Mouse (Mus musculus) megakaryocyte progenitor cell, adult 5-6 weeks (primary cell): ENCODE data around the gene Ddx5. TPM values are rescaled to one million over a fixed set of nuclear protein-coding genes. Genes with fewer than 3 reads are reported as not detected.
"Not testable (repeated sequence)": the region's sequence is repeated elsewhere in the genome, so short reads cannot be mapped to it uniquely, and the experiment has no call there.

Source experiments
- ATAC-seq: replicated peaks from 2 replicates; pipeline ENCODE4 v1.8.0; 2016; ENCODE audit warnings: mild to moderate bottlenecking, moderate TSS enrichment, inconsistent platforms; ENCODE audit not compliant: poor library complexity
- total RNA-seq, 2 experiments: library from RNA; stranded (forward) in 1 of 2; stranded (reverse) in 1 of 2; fragments of 157-497, 149-512 nt in 1 of 2; fragments of 200-1000 nt in 1 of 2; gene quantifications; 2 replicates each; pipeline versions ENCODE4 v1.2.3 to v1.2.4; 2015 to 2017

The Ddx5 gene
- total RNA-seq (2015) (850 and 903 TPM in 2 replicates), total RNA-seq (2017) (1,040 and 1,207 TPM in 2 replicates)

- peak; percentile 68 for ATAC-seq
Measured at GRCm38 (mm10) chr11:106788775-106789459, at the start of gene Ddx5, which contains the start of gene Cep95. Gene Ddx5, minus strand, starts transcription at chr11:106789185. Gene Cep95, plus strand, starts transcription at chr11:106789252.

GRCm38 (mm10) chr11:106828079-106828478 is 39.1 kb upstream of the Ddx5 start:
- ATAC-seq = no peak

- no peak for ATAC-seq
Measured at GRCm38 (mm10) chr11:106824403-106824802, 35.4 kb upstream of the Ddx5 start.

GRCm38 (mm10) chr11:106823741-106824140 is 34.8 kb upstream of the Ddx5 start:
- no peak for ATAC-seq

- no peak for ATAC-seq
Measured at GRCm38 (mm10) chr11:106822911-106823310, 33.9 kb upstream of the Ddx5 start.

- ATAC-seq = no peak
Measured at GRCm38 (mm10) chr11:106822491-106822890, 33.5 kb upstream of the Ddx5 start.

GRCm38 (mm10) chr11:106821397-106821796 is 32.4 kb upstream of the Ddx5 start:
- ATAC-seq = no peak

GRCm38 (mm10) chr11:106820972-106821371 is 32.0 kb upstream of the Ddx5 start:
- ATAC-seq = 0 out of 2 replicates have a peak, but pooled peaks have one; percentile 24

GRCm38 (mm10) chr11:106820252-106820651 is 31.3 kb upstream of the Ddx5 start:
- no peak for ATAC-seq

GRCm38 (mm10) chr11:106819595-106819994 is 30.6 kb upstream of the Ddx5 start:
- peak; percentile 91 for ATAC-seq

GRCm38 (mm10) chr11:106818341-106818740 is 29.4 kb upstream of the Ddx5 start:
- no peak for ATAC-seq

- no peak for ATAC-seq
Measured at GRCm38 (mm10) chr11:106817808-106818207, 28.8 kb upstream of the Ddx5 start.

- no peak for ATAC-seq
Measured at GRCm38 (mm10) chr11:106817156-106817555, 28.2 kb upstream of the Ddx5 start.

- ATAC-seq = no peak
Measured at GRCm38 (mm10) chr11:106816316-106816715, 27.3 kb upstream of the Ddx5 start.

- no peak for ATAC-seq
Measured at GRCm38 (mm10) chr11:106815761-106816160, 26.8 kb upstream of the Ddx5 start.

- no peak for ATAC-seq
Measured at GRCm38 (mm10) chr11:106815331-106815730, 26.3 kb upstream of the Ddx5 start.

GRCm38 (mm10) chr11:106814601-106815320 is 25.8 kb upstream of the Ddx5 start:
- ATAC-seq = no peak

- no peak for ATAC-seq
Measured at GRCm38 (mm10) chr11:106812410-106813136, 23.6 kb upstream of the Ddx5 start.

GRCm38 (mm10) chr11:106807442-106807841 is 18.5 kb upstream of the Ddx5 start:
- ATAC-seq = not testable (repeated sequence)

GRCm38 (mm10) chr11:106802069-106802627 is 13.2 kb upstream of the Ddx5 start:
- no peak for ATAC-seq

GRCm38 (mm10) chr11:106795679-106796078 is 6.7 kb upstream of the Ddx5 start:
- 0 out of 2 replicates have a peak, but pooled peaks have one; percentile 37 for ATAC-seq
